Mouse (Mus musculus) liver, embryonic 12.5 days (tissue): Measurements from ENCODE around the gene Plk5. TPM values are rescaled to one million over a fixed set of nuclear protein-coding genes. Genes with fewer than 3 reads are reported as not detected.

Source experiments
- ATAC-seq: fragments of 200-750 bp; cut with Nextera tagmentation; 2 replicates; pipeline ENCODE4 v1.8.0; 2017; ENCODE audit warnings: moderate number of reproducible peaks, mild to moderate bottlenecking, moderate library complexity
- H3K27ac ChIP-seq: fragments of 300-500 bp; sonication (generic); 2 replicates; pipeline ENCODE4 v1.5.1; 2016; ENCODE audit warnings: mild to moderate bottlenecking
- H3K27me3 ChIP-seq: fragments of 300-500 bp; sonication (generic); replicated peaks from 2 replicates; pipeline ENCODE4 v1.6.1; 2016; ENCODE audit warnings: mild to moderate bottlenecking, moderate library complexity
- H3K36me3 ChIP-seq: fragments of 300-500 bp; sonication (generic); 2 replicates; pipeline ENCODE4 v1.6.1; 2016; ENCODE audit warnings: mild to moderate bottlenecking, moderate library complexity
- H3K4me1 ChIP-seq: fragments of 300-500 bp; sonication (generic); 2 replicates; pipeline ENCODE4 v1.6.1; 2016
- H3K4me2 ChIP-seq: fragments of 300-500 bp; sonication (generic); 2 replicates; pipeline ENCODE4 v1.6.1; 2016; ENCODE audit warnings: mild to moderate bottlenecking, moderate library complexity
- H3K4me3 ChIP-seq: fragments of 300-500 bp; sonication (generic); 2 replicates; pipeline ENCODE4 v1.5.1; 2016; ENCODE audit warnings: mild to moderate bottlenecking, moderate library complexity
- H3K9ac ChIP-seq: fragments of 300-500 bp; sonication (generic); 2 replicates; pipeline ENCODE4 v1.6.1; 2016; ENCODE audit warnings: mild to moderate bottlenecking, moderate library complexity
- H3K9me3 ChIP-seq: fragments of 300-500 bp; sonication (generic); replicated peaks from 2 replicates; pipeline ENCODE4 v1.6.1; 2016; ENCODE audit warnings: mild to moderate bottlenecking, moderate library complexity
- WGBS: fragments of 180-500 bp; shearing (Covaris S2); methylation state at CpG from one replicate; pipeline ENCODE4 v1.1.7; 2016; ENCODE audit not compliant: insufficient replicate concordance; 5-methylcytosine and 5-hydroxymethylcytosine counted together
- polyA plus RNA-seq: library from polyadenylated mRNA; unstranded; fragments of >200 nt; fragmentation: Nextera tagmentation; extraction: Ambion mirVana; gene quantifications from 2 replicates; pipeline ENCODE4 v1.2.1, GENCODE M21; 2016

Gene Plk5
- polyA plus RNA-seq, 1 experiment from 2014 or later: 0.06 TPM

DNA sequence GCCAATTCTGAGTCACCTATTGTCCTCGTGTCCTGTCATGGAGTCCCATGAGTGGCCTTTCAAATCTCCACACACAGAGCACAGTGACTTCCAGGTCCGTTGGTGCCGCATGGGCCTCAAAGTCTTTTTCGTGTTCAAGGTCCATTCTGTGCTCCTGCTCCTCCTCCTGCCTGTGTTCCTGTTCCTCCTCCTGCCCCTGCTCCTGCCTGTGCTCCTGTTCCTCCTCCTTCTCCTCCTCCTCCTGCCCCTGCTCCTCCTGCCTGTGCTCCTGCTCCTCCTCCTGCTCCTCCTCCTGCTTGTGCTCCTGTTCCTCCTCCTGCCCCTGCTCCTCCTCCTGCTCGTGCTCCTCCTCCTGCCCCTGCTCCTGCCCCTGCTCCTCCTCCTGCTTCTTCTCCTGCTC is 11.7 kb downstream of the Plk5 start:
- 0 out of 2 replicates have a peak, but pooled peaks cover 5% of the 10 kb centered on the region for H3K9me3 ChIP-seq
- H3K27ac ChIP-seq: no peak overlapping the region
- WGBS: 55% methylated on average over 5 of the region's 5 CpGs
- peaks cover 85% of the 10 kb centered on the region for H3K27me3 ChIP-seq
- H3K36me3 ChIP-seq: no peaks in the 10 kb centered on the region
- H3K4me3 ChIP-seq: no peak overlapping the region
- ATAC-seq: no peak
- H3K9ac ChIP-seq: no peak overlapping the region
- no peak overlapping the region for H3K4me2 ChIP-seq
- H3K4me1 ChIP-seq: peaks cover 7% of the 10 kb centered on the region; the same call in 1 of the 2 replicates

DNA sequence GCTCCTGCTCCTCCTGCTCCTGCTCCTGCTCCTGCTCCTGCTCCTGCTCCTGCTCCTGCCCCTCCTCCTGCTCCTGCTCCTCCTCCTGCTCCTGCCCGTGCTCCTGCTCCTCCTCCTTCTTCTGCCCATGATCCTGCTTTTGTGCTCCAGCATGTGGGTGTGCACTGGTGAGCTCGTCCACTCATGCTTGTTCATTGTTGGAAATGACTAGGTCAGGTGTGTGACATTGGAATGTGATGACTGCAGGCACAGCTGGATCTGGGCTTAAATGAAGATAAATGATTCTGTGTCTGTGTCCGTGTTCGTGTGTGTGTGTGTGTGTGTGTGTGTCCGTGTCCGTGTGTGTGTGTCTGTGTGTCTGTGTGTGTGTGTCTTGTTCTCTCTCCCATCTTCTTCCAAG is 12.1 kb downstream of the Plk5 start:
- WGBS: 79% methylated on average over 6 of the region's 6 CpGs
- no peak for ATAC-seq
- H3K4me1 ChIP-seq: peaks cover 7% of the 10 kb centered on the region; the same call in 1 of the 2 replicates
- no peaks in the 10 kb centered on the region for H3K36me3 ChIP-seq
- H3K4me2 ChIP-seq: no peak overlapping the region
- peaks cover 85% of the 10 kb centered on the region for H3K27me3 ChIP-seq
- 0 out of 2 replicates have a peak, but pooled peaks cover 5% of the 10 kb centered on the region for H3K9me3 ChIP-seq
- no peak overlapping the region for H3K9ac ChIP-seq
- H3K27ac ChIP-seq: no peak overlapping the region
- H3K4me3 ChIP-seq: no peak overlapping the region

GRCm38 (mm10) chr10:80369995-80370747 is 13.9 kb downstream of the Plk5 start:
- no peak overlapping the region for H3K4me3 ChIP-seq
- no peak overlapping the region for H3K27ac ChIP-seq
- H3K9ac ChIP-seq: no peak overlapping the region
- WGBS: 64% methylated on average over 21 of the region's 21 CpGs
- ATAC-seq: no peak
- peaks cover 73% of the 10 kb centered on the region for H3K27me3 ChIP-seq
- H3K9me3 ChIP-seq: 0 out of 2 replicates have a peak, but pooled peaks cover 5% of the 10 kb centered on the region
- H3K4me2 ChIP-seq: no peak overlapping the region
- no peaks in the 10 kb centered on the region for H3K36me3 ChIP-seq
- H3K4me1 ChIP-seq: peaks cover 7% of the 10 kb centered on the region; the same call in 1 of the 2 replicates

DNA sequence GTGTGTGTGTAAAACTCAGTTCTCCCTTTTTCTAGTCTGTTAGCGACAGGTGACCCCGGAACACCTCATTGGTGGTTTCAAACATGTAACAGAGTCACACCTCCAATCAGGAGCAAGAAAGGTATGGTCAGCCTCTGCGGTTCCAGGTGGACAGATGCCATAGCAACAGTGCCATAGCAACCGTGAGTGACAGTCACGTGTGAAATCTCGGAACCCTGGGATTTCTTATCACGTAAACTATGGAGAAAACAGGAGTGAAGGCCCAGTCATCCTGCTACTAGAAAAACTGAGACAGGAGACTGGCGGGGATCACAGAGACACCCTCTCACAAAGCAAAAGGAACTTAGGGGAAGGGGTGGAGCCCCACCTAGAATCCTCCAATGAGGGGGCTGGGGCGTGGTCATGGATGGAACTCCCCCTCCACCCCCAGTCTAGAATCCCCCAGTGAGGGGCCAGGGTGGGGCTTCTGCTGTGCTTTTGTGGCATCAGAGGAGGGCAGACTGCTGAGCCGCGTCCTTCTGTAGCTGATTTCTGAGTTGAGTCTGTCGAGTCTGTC is 15.2 kb downstream of the Plk5 start:
- WGBS: 7% methylated on average over 12 of the region's 12 CpGs
- Histone ChIP-seq H3K36me3 (no peaks in the 10 kb centered on the region), H3K9ac (no peak overlapping the region; the same call in 1 of the 2 replicates), H3K4me3 (no peak overlapping the region), H3K27ac (no peak overlapping the region), H3K9me3 (0 out of 2 replicates have a peak, but pooled peaks cover 5% of the 10 kb centered on the region), H3K27me3 (peaks cover 62% of the 10 kb centered on the region), H3K4me1 (peaks cover 7% of the 10 kb centered on the region; the same call in 1 of the 2 replicates), H3K4me2 (peak overlapping the region; percentile 33)
- ATAC-seq: no peak

- 48% methylated on average over 9 of the region's 9 CpGs for WGBS
- H3K9me3 ChIP-seq: 0 out of 2 replicates have a peak, but pooled peaks cover 5% of the 10 kb centered on the region
- no peaks in the 10 kb centered on the region for H3K36me3 ChIP-seq
- H3K9ac ChIP-seq: no peak overlapping the region
- H3K4me1 ChIP-seq: peaks cover 7% of the 10 kb centered on the region; the same call in 1 of the 2 replicates
- ATAC-seq: no peak
- H3K4me3 ChIP-seq: no peak overlapping the region
- H3K27me3 ChIP-seq: peaks cover 57% of the 10 kb centered on the region
- peak overlapping the region; percentile 33; the same call in 1 of the 2 replicates for H3K4me2 ChIP-seq
- no peak overlapping the region for H3K27ac ChIP-seq
These were observed 15.7 kb downstream of the Plk5 start for GRCm38 (mm10) chr10:80371983-80372382.

DNA sequence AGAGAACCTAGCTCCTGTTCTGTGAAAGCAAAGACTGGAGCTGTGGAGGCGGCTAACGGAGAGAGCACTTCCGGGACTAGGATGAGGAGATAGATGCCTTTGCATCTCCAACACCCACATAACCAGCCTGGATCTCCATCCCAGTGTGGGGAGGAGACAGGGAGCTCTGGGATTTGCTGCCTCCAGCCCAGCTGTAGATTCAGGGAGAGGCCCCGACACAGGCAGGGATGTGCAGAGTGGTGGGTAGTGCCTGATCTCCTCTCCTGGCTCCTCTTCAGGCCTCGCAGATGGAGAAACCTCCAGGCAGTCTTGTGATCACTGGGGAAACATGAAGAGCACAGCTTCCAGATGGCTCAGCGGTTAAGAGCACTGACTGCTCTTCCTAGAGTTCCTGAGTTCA is 16.4 kb downstream of the Plk5 start:
- no peak overlapping the region for H3K27ac ChIP-seq
- 0 out of 2 replicates have a peak, but pooled peaks cover 8% of the 10 kb centered on the region for H3K9me3 ChIP-seq
- H3K4me3 ChIP-seq: no peak overlapping the region
- 75% methylated on average over 6 of the region's 6 CpGs for WGBS
- H3K9ac ChIP-seq: no peak overlapping the region
- no peaks in the 10 kb centered on the region for H3K36me3 ChIP-seq
- peaks cover 49% of the 10 kb centered on the region for H3K27me3 ChIP-seq
- no peak overlapping the region for H3K4me2 ChIP-seq
- H3K4me1 ChIP-seq: peaks cover 7% of the 10 kb centered on the region; the same call in 1 of the 2 replicates
- no peak for ATAC-seq

GRCm38 (mm10) chr10:80374063-80374462 is 17.8 kb downstream of the Plk5 start:
- ATAC-seq: peak; percentile 41; the same call in 1 of the 2 replicates
- Histone ChIP-seq H3K27ac (no peak overlapping the region), H3K4me3 (no peak overlapping the region), H3K9me3 (0 out of 2 replicates have a peak, but pooled peaks cover 3% of the 10 kb centered on the region), H3K9ac (no peak overlapping the region), H3K4me1 (peaks cover 7% of the 10 kb centered on the region; the same call in 1 of the 2 replicates), H3K4me2 (no peak overlapping the region), H3K27me3 (peaks cover 38% of the 10 kb centered on the region), H3K36me3 (no peaks in the 10 kb centered on the region)
- WGBS: 17% methylated on average over 6 of the region's 6 CpGs

DNA sequence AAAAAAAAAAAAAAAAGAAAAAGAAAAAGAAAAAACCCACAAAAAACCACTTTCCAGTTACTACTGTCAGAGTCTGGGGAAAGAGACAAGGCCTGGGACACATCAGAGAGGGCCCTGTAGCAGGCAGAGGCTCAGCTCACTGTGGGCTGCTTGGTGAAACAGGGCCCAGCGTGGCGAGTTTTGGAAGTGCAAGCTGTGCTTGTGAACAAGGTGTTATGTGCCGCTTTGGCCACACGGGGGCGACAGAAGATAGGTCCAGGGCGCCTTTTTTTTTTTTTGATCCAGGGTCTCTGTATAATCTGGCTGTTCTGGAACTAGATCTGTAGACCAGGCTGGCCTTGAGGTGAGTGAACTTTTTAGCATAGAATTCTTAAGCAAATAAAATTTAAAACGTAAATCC is 19.9 kb downstream of the Plk5 start:
- Histone ChIP-seq H3K27ac (no peak overlapping the region), H3K4me1 (peaks cover 7% of the 10 kb centered on the region; the same call in 1 of the 2 replicates), H3K9me3 (0 out of 2 replicates have a peak, but pooled peaks cover 3% of the 10 kb centered on the region), H3K9ac (no peak overlapping the region), H3K27me3 (peaks cover 22% of the 10 kb centered on the region), H3K4me2 (no peak overlapping the region), H3K36me3 (peaks cover 12% of the 10 kb centered on the region), H3K4me3 (no peak overlapping the region)
- 3% methylated on average over 7 of the region's 7 CpGs for WGBS
- 0 out of 2 replicates have a peak, but pooled peaks have one; percentile 43 for ATAC-seq

GRCm38 (mm10) chr10:80377716-80378115 is 21.5 kb downstream of the Plk5 start:
- H3K4me1 ChIP-seq: no peaks in the 10 kb centered on the region
- H3K9me3 ChIP-seq: 0 out of 2 replicates have a peak, but pooled peaks cover 3% of the 10 kb centered on the region
- ATAC-seq: no peak
- H3K27me3 ChIP-seq: peaks cover 13% of the 10 kb centered on the region
- H3K36me3 ChIP-seq: peaks cover 28% of the 10 kb centered on the region
- H3K9ac ChIP-seq: no peak overlapping the region
- no peak overlapping the region for H3K4me3 ChIP-seq
- H3K4me2 ChIP-seq: no peak overlapping the region
- WGBS: 44% methylated on average over 10 of the region's 10 CpGs
- no peak overlapping the region for H3K27ac ChIP-seq

- H3K36me3 ChIP-seq: peaks cover 34% of the 10 kb centered on the region
- whole genome bisulfite sequencing: 86% methylated on average over 7 of the region's 7 CpGs
- no peak overlapping the region for H3K4me3 ChIP-seq
- H3K27ac ChIP-seq: no peak overlapping the region
- ATAC-seq: no peak
- H3K27me3 ChIP-seq: peaks cover 8% of the 10 kb centered on the region; the same call in 1 of the 2 replicates
- no peaks in the 10 kb centered on the region for H3K9me3 ChIP-seq
- H3K9ac ChIP-seq: no peak overlapping the region
- H3K4me1 ChIP-seq: peaks cover 44% of the 10 kb centered on the region
- H3K4me2 ChIP-seq: no peak overlapping the region
These were observed 26.5 kb downstream of the Plk5 start for GRCm38 (mm10) chr10:80382641-80383365.

DNA sequence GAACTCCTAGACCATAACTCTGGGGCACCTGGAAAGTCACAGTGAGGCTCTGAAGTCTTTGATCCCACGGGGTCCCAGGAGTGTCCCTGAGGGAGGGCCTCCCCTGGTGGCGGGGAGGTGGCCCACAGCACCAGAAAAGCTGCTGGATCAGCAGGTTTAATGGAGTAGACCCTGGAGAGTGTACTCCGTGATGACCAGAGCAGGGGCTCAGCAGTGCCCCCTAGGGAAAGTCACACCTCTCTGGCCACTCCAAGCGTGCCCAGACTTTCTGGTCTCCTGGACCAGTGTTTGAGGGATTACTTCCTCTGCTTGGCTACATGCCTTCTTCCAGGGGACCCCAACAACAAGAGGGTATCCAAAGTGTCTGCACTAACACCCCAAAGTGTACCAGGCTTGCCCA is 27.2 kb downstream of the Plk5 start:
- WGBS: 69% methylated on average over 4 of the region's 4 CpGs
- Histone ChIP-seq H3K9ac (0 out of 2 replicates have a peak overlapping the region, but pooled peaks have one; percentile 80), H3K36me3 (peaks cover 34% of the 10 kb centered on the region), H3K4me3 (no peak overlapping the region), H3K27ac (peak overlapping the region; percentile 73; the same call in 1 of the 2 replicates), H3K4me2 (no peak overlapping the region), H3K27me3 (peaks cover 8% of the 10 kb centered on the region; the same call in 1 of the 2 replicates), H3K9me3 (no peaks in the 10 kb centered on the region), H3K4me1 (peaks cover 50% of the 10 kb centered on the region)
- no peak for ATAC-seq
